Mouse (Mus musculus) MEL (cell line): ENCODE measurements at regions not wholly inside any gene's neighbourhood (a gene's known extent, or its start where the extent isn't known, plus 50 kb on each side); places are given as distances from the start of the nearest gene placed in this dataset.

Source experiments
- DNase-seq: peaks from one replicate; pipeline ENCODE4 v3.0.0; 2011; ENCODE audit warnings: low read depth, low spot score
- H3K27ac ChIP-seq: 2 replicates; pipeline ENCODE4 v1.5.1; 2012; ENCODE audit warnings: low read depth, mild to moderate bottlenecking, control low read depth, low read length, moderate library complexity; ENCODE audit not compliant: control insufficient read depth
- H3K27me3 ChIP-seq, 2 experiments: fragments of 150-350 bp in 1 of 2; sonication (generic) in 1 of 2; 2 replicates each; pipeline ENCODE4 v1.6.1; 2012; ENCODE audit warnings: low read length in 2 of 2, mild to moderate bottlenecking in 2 of 2, improper control_type of control experiment in 1 of 2, moderate library complexity in 1 of 2; ENCODE audit not compliant: insufficient read depth in 2 of 2, control insufficient read depth in 1 of 2
- H3K36me3 ChIP-seq, 2 experiments: 2 replicates each; pipeline ENCODE4 v1.6.1; 2012 to 2014; ENCODE audit warnings: low read length in 2 of 2, improper control_type of control experiment in 1 of 2, inconsistent platforms in 1 of 2, mild to moderate bottlenecking in 1 of 2; ENCODE audit not compliant: insufficient read depth in 2 of 2, control insufficient read depth in 1 of 2
- H3K4me1 ChIP-seq, 2 experiments: fragments of 150-350 bp in 1 of 2; sonication (generic) in 1 of 2; 2 replicates each; pipeline ENCODE4 v1.6.1; 2012; ENCODE audit warnings: low read length in 2 of 2, improper control_type of control experiment in 1 of 2, mild to moderate bottlenecking in 1 of 2; ENCODE audit not compliant: insufficient read depth in 2 of 2, control insufficient read depth in 1 of 2
- H3K4me3 ChIP-seq, 2 experiments: fragments of 150-350 bp in 1 of 2; sonication (generic) in 1 of 2; 2 replicates each; pipeline ENCODE4 v1.5.1; 2012; ENCODE audit warnings: low read depth in 2 of 2, low read length in 2 of 2, mild to moderate bottlenecking in 2 of 2, moderate library complexity in 2 of 2, control low read depth in 1 of 2, improper control_type of control experiment in 1 of 2; ENCODE audit not compliant: control insufficient read depth in 1 of 2, insufficient read depth in 1 of 2
- H3K79me2 ChIP-seq: 2 replicates; pipeline ENCODE4 v1.6.1; 2012; ENCODE audit warnings: mild to moderate bottlenecking, low read length, moderate library complexity; ENCODE audit not compliant: control insufficient read depth, poor library complexity, insufficient read depth
- H3K9ac ChIP-seq: 2 replicates; pipeline ENCODE4 v1.6.1; 2012; ENCODE audit warnings: low read depth, mild to moderate bottlenecking, control low read depth, low read length, moderate library complexity; ENCODE audit not compliant: control insufficient read depth, poor library complexity, severe bottlenecking
- H3K9me3 ChIP-seq: fragments of 150-350 bp; sonication (generic); replicated peaks from 2 replicates; pipeline ENCODE4 v1.6.1; 2012; ENCODE audit warnings: mild to moderate bottlenecking, low read length, improper control_type of control experiment, moderate library complexity; ENCODE audit not compliant: insufficient read depth
- CHD1 ChIP-seq: IDR thresholded peaks from 2 replicates; pipeline ENCODE4 v1.6.1; 2012; ENCODE audit warnings: low read depth, mild to moderate bottlenecking, inconsistent platforms, low read length, improper control_type of control experiment
- EP300 ChIP-seq, 2 experiments: IDR thresholded peaks; 2 replicates each; pipeline ENCODE4 v1.6.1; 2011; ENCODE audit warnings: improper control_type of control experiment in 2 of 2, low read length in 2 of 2, low read depth in 1 of 2, mild to moderate bottlenecking in 1 of 2
- GABPA ChIP-seq: IDR thresholded peaks from 2 replicates; pipeline ENCODE4 v1.6.1; 2012; ENCODE audit warnings: low read depth, mild to moderate bottlenecking, inconsistent platforms, low read length, improper control_type of control experiment, moderate library complexity
- JUND ChIP-seq: IDR thresholded peaks from 2 replicates; pipeline ENCODE4 v1.6.1; 2011; ENCODE audit warnings: low read depth, mild to moderate bottlenecking, improper control_type of control experiment, low read length
- KAT2A ChIP-seq: conservative IDR thresholded peaks from 2 replicates; pipeline ENCODE4 v1.6.1; 2012; ENCODE audit warnings: low read depth, low read length, improper control_type of control experiment, inconsistent platforms
- MEF2A ChIP-seq: IDR thresholded peaks from 2 replicates; pipeline ENCODE4 v1.6.1; 2014; ENCODE audit warnings: low read depth, mild to moderate bottlenecking, inconsistent platforms, low read length, improper control_type of control experiment; ENCODE audit not compliant: poor library complexity, insufficient replicate concordance, severe bottlenecking; ENCODE audit errors: extremely low read depth
- MXI1 ChIP-seq: IDR thresholded peaks from 2 replicates; pipeline ENCODE4 v1.6.1; 2011; ENCODE audit warnings: mild to moderate bottlenecking, low read depth, low read length, improper control_type of control experiment
- MYB ChIP-seq: IDR thresholded peaks from 2 replicates; pipeline ENCODE4 v1.6.1; 2011; ENCODE audit warnings: mild to moderate bottlenecking, low read depth, low read length, improper control_type of control experiment
- NELFE ChIP-seq: IDR thresholded peaks from 2 replicates; pipeline ENCODE4 v1.6.1; 2011; ENCODE audit warnings: low read depth, low read length, improper control_type of control experiment
- NRF1 ChIP-seq: IDR thresholded peaks from 2 replicates; pipeline ENCODE4 v1.6.1; 2014; ENCODE audit warnings: low read depth, mild to moderate bottlenecking, inconsistent platforms, low read length, improper control_type of control experiment, moderate library complexity; ENCODE audit not compliant: poor library complexity, insufficient read depth, severe bottlenecking
- POLR2A ChIP-seq, 2 experiments: IDR thresholded peaks; 2 replicates each; pipeline ENCODE4 v1.6.1; 2011 to 2012; ENCODE audit warnings: low read length in 2 of 2, mild to moderate bottlenecking in 2 of 2, control low read depth in 1 of 2, improper control_type of control experiment in 1 of 2, low read depth in 1 of 2, moderate library complexity in 1 of 2; ENCODE audit not compliant: control insufficient read depth in 1 of 2, insufficient read depth in 1 of 2, poor library complexity in 1 of 2
- RAD21 ChIP-seq: IDR thresholded peaks from 2 replicates; pipeline ENCODE4 v1.6.1; 2011; ENCODE audit warnings: mild to moderate bottlenecking, low read depth, low read length, improper control_type of control experiment
- RCOR1 ChIP-seq: IDR thresholded peaks from 2 replicates; pipeline ENCODE4 v1.6.1; 2012; ENCODE audit warnings: low read depth, mild to moderate bottlenecking, inconsistent platforms, low read length, improper control_type of control experiment
- SIN3A ChIP-seq: IDR thresholded peaks from 2 replicates; pipeline ENCODE4 v1.6.1; 2012; ENCODE audit warnings: low read length, improper control_type of control experiment, inconsistent platforms
- TAL1 ChIP-seq: IDR thresholded peaks from 2 replicates; pipeline ENCODE4 v1.6.1; 2012; ENCODE audit warnings: mild to moderate bottlenecking, inconsistent platforms, low read length, moderate library complexity, mixed read lengths
- UBTF ChIP-seq: IDR thresholded peaks from 2 replicates; pipeline ENCODE4 v1.6.1; 2012; ENCODE audit warnings: low read depth, mild to moderate bottlenecking, inconsistent platforms, low read length, improper control_type of control experiment, moderate library complexity, borderline replicate concordance; ENCODE audit not compliant: insufficient read depth
- USF1 ChIP-seq: IDR thresholded peaks from 2 replicates; pipeline ENCODE4 v1.6.1; 2014; ENCODE audit warnings: low read depth, mild to moderate bottlenecking, inconsistent platforms, low read length, improper control_type of control experiment, moderate library complexity
- USF2 ChIP-seq, 2 experiments: IDR thresholded peaks; 2 replicates each; pipeline ENCODE4 v1.6.1; 2011 to 2012; ENCODE audit warnings: improper control_type of control experiment in 2 of 2, low read length in 2 of 2, borderline replicate concordance in 1 of 2, inconsistent platforms in 1 of 2, low read depth in 1 of 2, mild to moderate bottlenecking in 1 of 2; ENCODE audit not compliant: insufficient read depth in 1 of 2
- ZC3H11A ChIP-seq: IDR thresholded peaks from 2 replicates; pipeline ENCODE4 v1.6.1; 2012; ENCODE audit warnings: low read depth, mild to moderate bottlenecking, inconsistent platforms, low read length, improper control_type of control experiment

- DNase-seq = no peak
- no peak overlapping the region for H3K27ac ChIP-seq
- no peaks in the 10 kb centered on the region for H3K79me2 ChIP-seq
- H3K4me3 ChIP-seq = no peak overlapping the region
- no peaks in the 10 kb centered on the region for H3K4me1 ChIP-seq
- no peak for TF ChIP-seq USF1
- no peak for TF ChIP-seq JUND
- TF ChIP-seq ZC3H11A = no peak
- TF ChIP-seq KAT2A = no peak
- no peak for TF ChIP-seq NRF1
- no peak for TF ChIP-seq CHD1
- TF ChIP-seq POLR2A (IDR thresholded peaks at IDR 0.05; ENCODE audit: control insufficient read depth in 1 of 2, insufficient read depth in 1 of 2, low read depth in 1 of 2, low read length in 2 of 2, poor library complexity in 1 of 2) = no peak
- TF ChIP-seq, all 39 proteins: peak for 0
- H3K27me3 ChIP-seq = no peaks in the 10 kb centered on the region
- no peaks in the 10 kb centered on the region for H3K36me3 ChIP-seq
- no peak overlapping the region for H3K9ac ChIP-seq
- H3K9me3 ChIP-seq = no peaks in the 10 kb centered on the region
Observed at GRCm38 (mm10) chr13:119079243-119079642, 349.2 kb upstream of the Paip1 start.

- H3K9ac ChIP-seq = no peak overlapping the region
- H3K79me2 ChIP-seq = no peaks in the 10 kb centered on the region
- TF ChIP-seq RAD21 = no peak
- no peak for TF ChIP-seq MEF2A
- no peak for TF ChIP-seq USF2 (IDR thresholded peaks at IDR 0.05; ENCODE audit: borderline replicate concordance in 1 of 2, insufficient read depth in 1 of 2, low read depth in 1 of 2, low read length in 2 of 2)
- TF ChIP-seq UBTF = no peak
- no peak for TF ChIP-seq MXI1
- no peak for TF ChIP-seq MYB
- no peak for TF ChIP-seq SIN3A
- TF ChIP-seq NELFE = no peak
- no peak for TF ChIP-seq CHD1
- TF ChIP-seq TAL1 = no peak
- no peak for TF ChIP-seq EP300 (IDR thresholded peaks at IDR 0.05; ENCODE audit: low read depth in 1 of 2, low read length in 2 of 2)
- no peak for TF ChIP-seq GABPA
- TF ChIP-seq ZC3H11A = no peak
- no peak for TF ChIP-seq RCOR1
- H3K4me3 ChIP-seq = no peak overlapping the region
- H3K4me1 ChIP-seq = no peaks in the 10 kb centered on the region
- H3K36me3 ChIP-seq = no peaks in the 10 kb centered on the region
- DNase-seq = no peak
- no peak overlapping the region for H3K27ac ChIP-seq
- H3K27me3 ChIP-seq = no peaks in the 10 kb centered on the region
- no peaks in the 10 kb centered on the region for H3K9me3 ChIP-seq
Observed at GRCm38 (mm10) chr13:119081691-119082090, 346.7 kb upstream of the Paip1 start.
